Mouse (Mus musculus) MEL-GATA-1-ER (cell line): ENCODE measurements around the gene Wnt4.

ENCODE experiments used
- DNase-seq: peaks from one replicate; pipeline ENCODE4 v3.0.0-alpha.2; 2012; ENCODE audit warnings: low read depth; ENCODE audit errors: extremely low read depth

Gene Wnt4

DNA sequence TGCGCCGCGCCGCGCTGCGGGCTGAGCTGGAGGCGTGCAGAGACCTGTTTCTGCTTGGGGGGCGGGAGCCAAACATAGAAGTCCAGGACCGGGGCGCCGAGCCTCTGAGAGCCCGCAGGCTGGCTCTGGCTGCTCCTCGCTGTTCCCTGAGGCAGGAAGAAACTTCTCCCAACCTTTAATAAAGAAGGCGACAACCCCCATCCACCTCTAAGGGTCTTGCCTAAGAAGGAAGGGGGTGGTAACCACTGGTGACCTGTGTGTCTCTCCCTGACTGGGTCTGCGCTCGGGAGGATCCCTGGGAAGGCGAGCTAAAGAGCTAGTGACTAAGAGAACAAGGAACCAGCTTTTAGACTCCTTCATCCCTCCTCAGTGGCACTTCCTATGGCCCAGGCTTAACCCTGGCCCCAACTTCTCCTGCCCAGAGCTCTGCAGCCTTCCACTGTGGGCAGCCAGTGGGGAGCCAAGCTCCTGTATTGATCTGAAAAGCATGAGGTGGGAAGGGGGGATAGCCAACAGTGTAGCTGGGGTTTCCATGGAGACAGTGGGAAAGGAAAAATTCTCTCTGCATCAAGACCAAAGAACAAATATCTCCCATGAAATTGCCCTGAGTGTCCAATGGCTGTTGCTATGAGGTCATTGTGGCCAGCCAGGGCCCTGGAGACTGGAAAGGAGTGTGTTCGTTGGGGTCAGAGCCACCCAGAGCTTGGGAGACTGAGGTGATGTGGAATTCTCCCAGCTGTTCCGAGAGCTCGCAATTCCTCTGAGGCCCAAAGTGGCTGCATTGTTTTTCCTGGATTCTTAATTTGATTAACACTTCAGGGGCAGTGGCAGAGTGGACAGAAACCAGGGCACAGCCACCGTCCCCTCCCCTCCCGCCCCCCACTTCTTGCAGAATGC, 1.1 kb downstream of the Wnt4 start:
- no peak for DNase-seq

GRCm38 (mm10) chr4:137279346-137279745, 2.1 kb downstream of the Wnt4 start:
- no peak for DNase-seq

DNA sequence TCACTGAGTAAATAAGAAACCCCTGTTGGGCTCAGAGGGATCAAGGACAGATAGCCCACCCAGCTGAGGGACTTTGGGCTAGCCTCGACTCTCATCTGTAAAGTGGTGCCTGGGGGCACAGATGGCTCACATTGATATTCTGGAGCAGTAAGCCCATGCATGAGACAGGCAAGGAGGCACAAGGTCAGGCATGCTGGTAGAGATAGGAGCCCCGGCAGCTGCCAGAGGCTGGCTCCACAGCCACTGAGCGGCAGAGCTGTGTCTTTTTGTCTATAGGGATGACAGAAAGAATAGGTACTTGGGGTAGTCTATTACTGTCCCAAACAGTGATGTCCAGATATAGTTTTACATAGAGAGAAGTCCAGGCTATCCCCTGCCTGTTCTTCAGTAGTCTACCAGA, 4.0 kb downstream of the Wnt4 start:
- DNase-seq: no peak

- no peak for DNase-seq
These were observed 4.8 kb downstream of the Wnt4 start for GRCm38 (mm10) chr4:137282122-137282521.

- DNase-seq: no peak
These were observed 5.5 kb downstream of the Wnt4 start for GRCm38 (mm10) chr4:137282584-137283406.

DNA sequence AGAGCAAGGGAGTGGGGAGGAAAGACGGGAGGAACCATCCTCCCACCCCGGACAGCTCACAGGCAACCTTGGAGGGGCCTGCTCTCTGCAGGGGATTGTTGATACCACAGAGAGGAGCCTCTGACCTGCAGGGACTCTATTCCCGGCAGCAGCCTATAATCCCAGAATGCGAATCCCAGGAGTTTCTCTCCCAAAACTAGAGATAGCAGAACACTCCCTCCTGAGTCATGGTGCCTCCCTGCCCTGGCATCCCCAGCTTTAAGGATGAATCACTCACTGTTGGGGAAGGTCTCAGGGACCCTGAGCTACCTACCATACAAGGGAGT, 6.1 kb downstream of the Wnt4 start:
- DNase-seq: no peak

- DNase-seq: no peak
These were observed 8.8 kb downstream of the Wnt4 start for GRCm38 (mm10) chr4:137285876-137286661.

GRCm38 (mm10) chr4:137286662-137286953, 9.3 kb downstream of the Wnt4 start:
- DNase-seq: no peak

DNA sequence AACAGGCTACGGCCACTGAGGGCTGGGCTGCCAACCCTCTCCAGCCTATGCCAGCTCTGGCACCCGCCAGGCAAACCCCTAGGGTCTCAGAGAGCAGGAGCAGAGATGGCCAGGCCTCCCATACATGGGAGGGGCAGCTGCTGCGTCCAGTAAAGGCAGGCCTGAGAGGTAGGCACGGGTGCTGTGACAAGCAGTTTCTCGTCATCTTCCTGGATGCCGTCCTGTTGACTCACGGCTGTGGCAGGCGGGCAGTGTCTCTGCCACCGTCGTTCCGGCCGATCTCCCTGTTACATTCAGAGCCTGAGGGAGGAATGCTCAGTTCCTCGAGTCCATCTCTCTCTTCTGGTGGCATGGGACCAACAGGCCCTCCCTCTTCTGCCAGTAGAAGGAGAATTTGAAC, 9.9 kb downstream of the Wnt4 start:
- DNase-seq: no peak

- DNase-seq: no peak
These were observed 10.5 kb downstream of the Wnt4 start for GRCm38 (mm10) chr4:137287818-137288217.

- no peak for DNase-seq
These were observed 12.4 kb downstream of the Wnt4 start for GRCm38 (mm10) chr4:137289701-137290100.

GRCm38 (mm10) chr4:137290250-137290649, 13.0 kb downstream of the Wnt4 start:
- DNase-seq: no peak

GRCm38 (mm10) chr4:137292625-137293024, 15.3 kb downstream of the Wnt4 start:
- DNase-seq: no peak

GRCm38 (mm10) chr4:137294032-137294431, 16.7 kb downstream of the Wnt4 start:
- DNase-seq: no peak

- DNase-seq: no peak
These were observed 17.2 kb downstream of the Wnt4 start for GRCm38 (mm10) chr4:137294474-137294873.

GRCm38 (mm10) chr4:137294951-137295350, 17.7 kb downstream of the Wnt4 start:
- no peak for DNase-seq

- no peak for DNase-seq
These were observed 20.3 kb downstream of the Wnt4 start for GRCm38 (mm10) chr4:137297611-137298010.

DNA sequence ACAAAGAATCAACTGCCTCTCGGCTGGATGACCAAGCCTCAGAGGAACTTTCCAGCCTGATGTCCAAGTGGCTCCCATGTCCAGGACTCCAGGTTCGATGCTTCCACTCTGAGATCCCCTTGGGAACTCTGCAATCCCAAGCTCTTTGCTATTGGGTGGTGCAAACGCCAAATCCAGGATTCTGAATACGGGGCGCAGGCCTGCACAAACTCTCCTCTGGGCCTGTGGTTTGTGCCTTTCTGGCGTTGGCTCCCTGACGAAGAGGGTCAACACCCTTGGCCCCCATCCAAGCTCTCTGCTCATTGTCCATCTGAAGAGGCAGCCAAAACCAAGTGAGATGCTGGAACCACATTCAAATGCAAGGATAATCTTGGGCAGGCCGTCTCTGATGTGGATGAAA, 21.1 kb downstream of the Wnt4 start:
- DNase-seq: no peak

- DNase-seq: no peak
These were observed 22.9 kb downstream of the Wnt4 start for GRCm38 (mm10) chr4:137300227-137300626.

GRCm38 (mm10) chr4:137301635-137302034, 24.3 kb downstream of the Wnt4 start:
- no peak for DNase-seq

- DNase-seq: no peak
These were observed 26.8 kb downstream of the Wnt4 start for GRCm38 (mm10) chr4:137304106-137304505.

- no peak for DNase-seq
These were observed 27.8 kb downstream of the Wnt4 start for GRCm38 (mm10) chr4:137305066-137305465.
